Mouse (Mus musculus) embryo, embryonic 11 days (tissue): ENCODE data around the gene Tob2.
A peak's percentile ranks its signal among the peaks of the same experiment; 100 is the strongest.

Experiments used
- DNase-seq: peaks from one replicate; pipeline ENCODE4 v3.0.0-alpha.2; 2015

The Tob2 gene

DNA sequence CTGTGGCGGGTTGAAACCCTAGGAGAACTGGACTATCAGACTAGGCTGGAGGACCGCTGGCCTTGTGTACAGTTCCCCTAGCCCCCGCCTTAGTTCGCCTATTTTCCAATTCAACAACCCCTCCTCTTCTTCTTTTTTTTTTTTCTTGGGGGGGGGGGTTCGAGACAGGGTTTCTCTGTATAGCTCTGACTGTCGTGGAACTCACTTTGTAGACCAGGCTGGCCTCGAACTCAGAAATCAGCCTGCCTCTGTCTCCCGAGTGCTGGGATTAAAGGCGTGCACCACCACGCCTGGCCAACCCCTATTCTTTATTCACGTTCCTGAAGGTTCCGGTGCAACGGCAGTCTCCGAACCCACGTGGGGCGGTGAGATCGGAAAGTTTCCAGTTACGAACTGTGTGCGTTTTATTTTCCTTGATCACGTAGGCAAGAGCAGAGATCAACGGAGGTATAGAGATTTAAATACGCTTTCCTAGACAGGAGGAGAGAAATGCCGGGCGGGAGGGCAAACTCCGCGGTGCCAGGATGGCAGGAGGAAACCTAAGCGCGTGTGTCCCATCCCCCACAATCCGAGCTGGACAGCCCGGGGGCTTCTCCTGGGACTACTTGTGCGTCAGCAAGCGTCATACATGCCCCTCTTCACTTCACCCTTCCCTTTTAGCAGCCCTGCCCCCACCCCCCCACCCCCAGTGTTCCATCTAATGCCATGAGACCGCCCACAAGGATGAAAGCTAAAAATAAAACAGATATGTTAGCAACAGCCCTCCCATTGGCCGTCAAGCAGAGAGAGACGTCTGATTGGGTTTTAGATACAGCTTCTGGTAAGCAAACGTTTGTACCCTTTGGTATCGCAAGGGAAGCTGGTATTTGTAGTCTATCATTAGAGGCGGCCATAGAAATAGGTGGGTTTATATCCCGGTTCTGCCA, 997 bp upstream of the Tob2 start:
- peak; percentile 93 for DNase-seq

DNA sequence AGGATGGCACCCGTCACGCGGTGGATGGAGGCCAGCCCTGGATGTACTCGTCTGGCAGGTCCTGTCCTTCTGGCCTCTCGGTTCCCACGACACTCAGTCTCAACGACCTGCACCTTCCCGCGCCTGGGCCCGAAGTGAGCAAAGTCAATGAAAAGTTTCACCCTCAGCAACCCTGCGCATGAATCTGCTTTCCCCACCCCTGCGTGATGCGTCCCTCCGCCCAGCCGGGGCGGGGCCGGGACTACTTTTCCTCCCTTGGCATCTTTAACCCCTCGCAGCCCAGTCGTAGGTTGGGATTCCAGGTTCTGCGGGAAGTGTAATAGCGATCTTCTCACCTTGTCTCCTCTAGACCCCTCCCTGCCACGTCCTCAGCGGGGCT, 469 bp downstream of the Tob2 start:
- peak; percentile 94 for DNase-seq

DNA sequence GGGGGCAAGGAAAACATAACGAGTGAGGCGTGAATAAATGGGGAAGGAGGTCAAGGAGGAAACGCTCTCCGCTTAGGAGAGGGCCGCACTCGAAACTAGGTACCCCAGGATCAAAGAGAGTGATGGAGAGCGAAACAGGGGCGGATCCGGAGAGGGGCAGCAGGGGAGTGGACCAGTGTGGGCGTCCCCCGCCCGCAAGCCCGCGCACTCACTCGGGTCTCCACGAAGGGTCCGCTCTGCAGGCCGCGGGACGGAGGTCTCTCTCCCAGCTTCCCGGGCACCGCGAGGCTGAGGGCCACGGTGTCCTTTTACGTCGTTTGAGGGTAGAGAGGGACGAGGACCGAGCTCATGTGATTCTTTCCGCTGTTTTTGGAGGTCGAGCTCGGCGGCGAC, 876 bp downstream of the Tob2 start:
- DNase-seq: peak; percentile 63

DNA sequence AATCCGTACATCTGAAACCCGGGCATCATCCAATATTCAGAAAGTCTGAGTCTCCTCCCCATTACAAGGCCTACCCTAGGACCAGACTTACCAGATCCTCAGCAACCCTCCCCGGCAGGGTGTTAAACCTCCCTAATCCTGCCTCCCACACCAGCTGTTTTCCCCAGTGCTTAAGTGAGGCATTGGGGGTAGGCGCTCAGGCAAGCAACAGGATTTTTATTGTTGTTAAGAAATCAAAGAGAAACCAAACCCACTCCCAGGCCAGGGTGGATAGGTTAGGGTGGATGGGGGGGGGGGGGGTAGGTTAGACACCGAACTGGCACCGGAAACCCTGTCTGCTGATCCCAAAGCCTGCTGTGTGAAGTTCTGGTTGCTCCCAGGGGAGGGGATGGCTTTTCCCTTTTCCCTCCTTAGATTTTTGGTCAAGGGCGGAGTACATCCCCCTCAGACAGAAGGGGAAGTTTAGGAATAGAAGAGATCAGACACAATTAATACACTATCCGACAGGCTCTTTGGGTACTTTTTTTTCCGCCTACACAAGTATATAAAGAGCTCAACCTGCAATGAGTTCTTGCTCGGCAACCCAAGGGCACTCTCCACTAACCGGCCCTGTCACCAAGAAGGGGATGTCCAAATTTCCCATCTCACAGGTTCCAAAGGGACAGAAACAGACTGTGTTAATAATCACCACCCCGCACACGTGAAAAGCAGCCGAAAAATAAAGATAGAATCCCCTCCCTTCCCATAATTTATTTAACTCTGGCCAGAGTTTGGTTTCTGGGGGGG, 1.5 kb downstream of the Tob2 start:
- peak; percentile 29 for DNase-seq

DNA sequence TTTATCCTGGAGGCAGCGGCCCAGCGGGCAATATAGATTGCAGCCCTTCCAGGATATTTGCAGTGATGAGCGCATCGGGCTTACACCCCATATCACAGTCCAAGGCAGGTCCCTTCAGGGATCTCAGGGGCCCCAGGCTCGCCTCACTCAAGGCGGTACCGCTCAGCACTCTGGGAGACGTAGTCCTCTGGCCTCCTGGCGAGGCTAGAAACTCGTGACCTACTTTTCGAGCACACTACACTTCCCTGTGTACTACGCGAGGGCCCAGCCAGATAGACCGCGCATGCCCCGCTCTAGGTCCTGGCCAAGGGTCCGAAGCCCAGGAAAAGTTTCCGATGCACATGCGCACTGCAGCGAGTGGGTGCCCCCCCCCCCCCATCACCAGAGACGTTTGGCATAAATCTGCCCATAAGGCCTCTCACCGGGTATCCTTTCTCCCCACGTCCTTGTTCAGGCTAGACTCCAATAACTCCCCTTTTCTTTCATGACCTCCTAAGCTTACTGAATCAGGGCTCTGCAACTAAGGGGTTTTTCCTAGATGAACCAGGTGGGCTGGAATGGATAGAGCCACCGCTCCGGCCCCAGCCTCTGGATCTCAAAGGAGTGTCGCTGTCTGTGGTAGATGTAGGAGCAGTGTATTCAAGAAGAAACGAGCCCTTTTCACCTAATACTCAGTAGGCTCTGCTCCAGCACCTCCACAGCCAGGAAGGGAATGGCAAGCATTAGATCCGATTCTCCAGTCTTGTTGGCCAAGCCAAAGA, 2.4 kb downstream of the Tob2 start:
- peak; percentile 95 for DNase-seq

DNA sequence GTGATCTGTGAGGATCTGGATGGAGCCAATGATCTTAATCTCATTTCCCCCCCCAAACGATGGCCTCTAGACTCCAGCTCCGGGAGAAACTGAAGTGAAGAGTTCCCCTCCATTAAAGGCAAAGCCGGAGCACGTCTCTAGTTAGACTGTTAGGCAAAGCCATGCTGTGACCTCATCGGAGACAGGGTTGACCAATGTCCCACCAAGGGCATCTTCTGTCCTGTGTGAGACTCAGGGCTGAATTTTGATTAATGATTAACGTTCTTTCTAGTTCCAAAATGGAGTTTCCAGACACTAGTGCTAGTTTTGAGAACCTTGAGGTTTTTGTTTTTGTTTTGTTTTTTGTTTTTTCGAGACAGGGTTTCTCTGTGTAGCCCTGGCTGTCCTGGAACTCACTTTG, 5.5 kb downstream of the Tob2 start:
- DNase-seq: no peak

DNA sequence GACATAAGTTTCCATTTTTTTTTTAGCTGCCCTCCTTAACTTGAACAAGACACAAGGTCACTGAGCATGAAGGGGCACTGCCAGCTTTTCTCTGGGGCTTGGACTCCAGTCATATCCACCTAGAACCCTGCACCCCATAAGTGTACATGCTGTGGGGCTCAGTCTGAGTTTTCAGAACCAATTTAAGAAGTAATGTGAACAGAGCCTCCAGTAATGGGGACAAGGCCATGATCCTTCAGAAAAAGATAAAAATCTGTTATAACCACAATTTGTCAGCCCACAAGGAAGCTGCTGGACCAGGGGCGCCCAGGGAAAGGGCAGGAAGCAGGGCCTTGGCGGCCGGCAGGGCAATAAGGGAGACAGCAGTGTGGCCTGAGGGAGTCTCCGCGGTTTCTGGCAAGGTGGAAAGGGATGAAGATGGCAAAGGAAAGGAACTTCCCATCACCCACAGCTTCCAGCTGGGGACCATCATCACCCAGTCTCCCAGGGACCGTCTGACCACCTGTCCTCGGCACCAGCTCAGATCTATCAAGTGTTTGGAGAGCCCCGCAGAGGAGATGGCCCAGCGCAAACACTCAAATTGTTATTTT, 6.1 kb downstream of the Tob2 start:
- no peak for DNase-seq

DNA sequence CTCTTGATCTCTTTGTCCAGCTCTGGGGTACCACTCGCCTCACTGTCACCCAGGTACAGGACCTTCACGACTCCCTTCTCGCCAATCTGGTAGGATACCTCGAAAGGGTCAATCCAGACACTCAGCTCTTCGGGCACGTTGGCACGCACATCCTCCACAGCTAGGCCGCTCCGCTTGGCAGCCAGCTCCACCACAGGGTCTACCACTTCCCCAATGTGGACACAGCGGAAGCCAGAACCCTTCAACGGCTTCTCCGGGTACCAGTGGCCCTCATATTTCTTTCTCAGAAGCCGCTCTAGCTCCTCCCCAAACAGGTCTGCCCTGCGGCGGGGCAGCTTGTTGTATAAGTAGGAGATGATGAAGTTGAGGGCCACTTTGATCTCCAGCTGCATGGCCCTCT, 7.2 kb downstream of the Tob2 start:
- no peak for DNase-seq

DNA sequence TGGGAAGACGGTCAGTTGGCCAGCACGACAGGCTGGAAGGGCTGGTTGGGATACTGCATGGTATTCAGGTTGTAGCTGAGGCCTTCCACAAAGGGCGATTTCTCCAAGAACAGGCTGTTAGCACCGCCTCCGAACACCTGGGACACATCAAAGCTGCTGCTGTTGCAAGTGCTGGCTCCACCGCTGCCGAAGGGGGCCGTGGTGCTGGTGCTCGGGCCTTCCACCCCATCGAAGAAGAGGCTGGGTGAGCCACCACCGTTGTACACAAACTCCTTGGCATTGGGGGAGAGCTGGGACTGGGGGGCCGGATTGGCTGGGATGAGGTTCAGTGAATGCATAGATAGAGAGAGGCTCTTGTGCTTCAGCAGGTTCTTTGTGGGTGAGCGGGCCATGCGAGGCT, 7.9 kb downstream of the Tob2 start:
- DNase-seq: no peak

DNA sequence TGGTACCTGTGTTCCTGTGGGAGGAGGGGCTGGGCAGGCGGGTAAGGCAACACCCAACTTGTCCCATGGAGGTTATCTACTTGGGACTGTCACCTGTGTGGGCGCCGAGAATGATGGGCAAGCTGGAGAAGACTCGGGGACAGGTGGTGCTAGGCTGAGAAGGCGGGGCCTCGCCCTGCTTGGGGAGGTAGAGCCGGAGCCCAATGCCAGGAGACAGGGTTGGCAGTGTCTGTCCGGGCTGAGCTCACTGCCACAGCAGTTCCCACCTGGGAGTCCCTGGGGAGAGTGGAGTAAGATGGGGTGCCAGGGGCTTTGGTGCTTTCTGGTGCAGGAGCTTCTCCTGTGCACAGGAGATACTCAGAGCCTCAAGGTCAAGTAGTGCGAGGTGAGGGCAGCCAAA, 9.5 kb downstream of the Tob2 start:
- DNase-seq: no peak

DNA sequence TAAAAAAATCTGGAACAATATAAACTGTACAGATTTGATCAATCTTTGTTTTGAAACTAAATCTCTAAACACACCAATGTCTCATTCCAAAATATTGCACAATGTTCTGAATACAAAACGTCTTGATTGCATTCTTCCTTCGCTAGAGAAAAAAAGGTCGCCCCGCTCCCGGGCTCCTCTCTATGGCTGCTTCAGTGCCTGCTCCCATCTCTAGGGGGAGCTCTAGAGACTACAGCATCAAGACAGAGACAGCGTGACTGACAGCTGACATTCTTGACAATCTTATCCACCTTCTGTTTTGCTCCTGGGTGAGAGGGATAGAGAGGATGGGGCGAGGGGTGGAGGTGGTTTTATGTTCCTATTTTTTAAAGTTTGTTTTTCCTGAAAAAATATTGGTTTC, 10.3 kb downstream of the Tob2 start:
- peak; percentile 63 for DNase-seq

DNA sequence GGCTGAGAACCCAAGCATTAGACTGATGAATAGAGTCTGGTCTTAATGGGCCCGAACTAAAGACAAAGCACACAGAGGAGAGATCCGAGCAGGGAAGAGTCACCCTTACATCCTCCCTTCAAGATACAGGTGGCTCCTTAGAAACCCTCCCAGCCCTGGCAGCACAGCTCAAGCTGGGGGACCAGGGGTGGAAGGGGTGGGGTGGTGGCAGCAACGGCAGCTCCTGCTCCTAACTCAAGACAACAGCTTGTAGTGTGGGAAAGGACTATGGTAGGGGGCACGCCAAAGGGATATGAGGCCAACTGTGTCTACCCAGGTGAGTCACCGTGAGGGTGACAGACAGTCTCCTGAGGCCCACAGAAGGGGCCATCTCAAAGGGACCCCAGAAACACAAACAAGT, 10.7 kb downstream of the Tob2 start:
- no peak for DNase-seq

DNA sequence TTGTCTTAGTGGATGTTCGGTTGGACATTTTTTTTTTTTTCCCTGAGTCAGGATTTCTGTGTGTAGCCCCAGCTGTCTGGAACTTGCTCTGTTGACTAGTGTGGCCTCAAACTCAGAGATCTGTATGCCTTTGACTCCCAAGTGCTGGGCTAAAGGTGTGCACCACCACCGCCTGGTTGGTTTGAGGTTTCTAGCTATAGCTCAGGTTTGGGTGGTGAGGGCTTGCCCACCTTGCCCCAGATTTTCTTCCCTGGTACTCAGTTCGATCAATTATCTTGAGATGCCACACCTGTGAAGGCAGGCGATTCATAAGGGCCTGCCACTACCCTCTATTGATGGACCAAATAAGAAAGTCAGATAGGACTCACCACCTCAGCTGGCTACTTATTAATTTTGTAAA, 11.4 kb downstream of the Tob2 start:
- no peak for DNase-seq

DNA sequence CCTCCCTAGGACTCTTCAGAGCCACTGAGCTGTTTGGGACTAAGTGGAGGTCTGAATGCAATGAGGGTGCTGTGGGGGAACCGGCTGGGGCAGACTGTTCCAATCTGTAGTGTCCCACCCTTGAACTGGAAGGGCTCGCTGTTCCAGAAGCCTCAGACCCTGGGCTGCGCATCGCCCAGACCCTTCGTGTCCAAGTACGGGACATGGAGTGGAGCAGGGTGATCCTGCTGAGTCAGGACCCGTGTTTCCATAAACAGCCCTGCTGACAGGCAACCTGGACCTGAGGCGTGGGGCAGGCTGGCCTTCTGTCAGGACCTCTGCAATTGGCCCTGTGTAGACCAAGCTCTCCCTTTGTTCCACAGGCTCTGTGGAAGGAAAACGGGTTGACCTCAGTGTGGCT, 11.8 kb downstream of the Tob2 start:
- DNase-seq: no peak

DNA sequence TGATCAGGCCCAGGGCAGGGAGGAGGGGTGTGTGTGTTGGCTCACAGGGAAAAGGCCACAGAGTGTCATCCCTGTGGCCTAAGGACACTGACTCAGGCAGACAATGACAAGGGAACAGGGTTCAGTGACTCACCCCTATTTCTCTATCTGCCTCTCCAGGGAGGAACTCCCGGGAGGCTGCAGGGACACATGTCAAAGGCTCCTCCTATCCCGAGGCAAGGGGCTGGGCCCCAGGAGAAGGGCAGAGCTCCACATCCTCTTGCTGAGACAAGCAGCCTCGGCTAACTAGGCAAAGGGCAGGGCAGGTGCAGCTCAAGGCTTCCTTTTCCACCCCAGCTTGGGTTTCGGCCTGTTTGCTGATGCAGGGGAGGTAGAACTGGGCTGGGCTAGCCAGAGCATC, 12.9 kb downstream of the Tob2 start:
- DNase-seq: no peak

DNA sequence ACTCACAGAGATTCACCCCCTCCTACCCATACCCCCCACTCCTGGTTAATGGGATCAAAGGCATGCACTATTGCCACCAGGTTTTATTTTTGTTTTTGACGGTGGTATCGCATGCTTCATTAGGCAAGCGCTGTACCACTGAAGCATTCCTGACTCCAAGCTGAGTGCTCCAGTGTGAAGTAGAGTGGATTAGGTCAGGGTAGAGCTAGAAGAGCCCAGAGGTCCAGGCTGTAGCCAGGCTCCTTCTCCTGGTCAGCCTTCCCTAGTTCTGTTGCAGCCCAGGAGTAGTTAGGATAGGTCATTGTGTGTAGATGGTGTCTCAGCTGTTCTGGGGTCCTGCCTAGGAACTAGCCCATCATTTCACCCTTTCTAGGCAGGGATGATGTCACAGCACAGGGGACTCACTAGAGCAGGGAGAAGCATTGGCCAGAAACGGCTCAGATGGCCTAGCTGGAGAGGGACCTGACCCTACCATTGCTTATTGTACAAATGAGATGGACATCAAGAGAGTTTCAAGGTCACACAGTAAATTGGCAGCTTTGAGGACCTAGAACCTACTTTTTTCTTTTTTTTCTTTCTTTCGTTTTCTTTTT, 13.5 kb downstream of the Tob2 start:
- no peak for DNase-seq

DNA sequence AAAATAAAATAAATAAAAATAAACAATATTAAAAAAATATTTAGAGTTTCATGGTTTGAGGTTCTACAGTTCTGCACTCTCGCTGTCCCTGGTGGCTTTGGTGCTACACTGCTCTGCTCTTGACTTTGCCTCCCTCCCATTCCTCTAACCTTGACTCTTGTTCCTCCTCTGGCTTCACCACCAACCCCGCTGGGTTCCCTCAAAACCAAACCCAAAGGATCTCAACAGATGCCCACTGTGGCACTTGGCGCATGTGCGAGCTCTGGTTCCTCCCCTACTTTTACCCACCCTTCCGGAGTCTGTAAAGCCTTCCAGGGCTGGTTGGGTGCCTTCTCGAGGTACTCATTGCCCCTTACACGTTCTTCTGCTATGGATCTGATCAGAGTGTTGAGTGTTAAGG, 16.3 kb downstream of the Tob2 start:
- DNase-seq: no peak

DNA sequence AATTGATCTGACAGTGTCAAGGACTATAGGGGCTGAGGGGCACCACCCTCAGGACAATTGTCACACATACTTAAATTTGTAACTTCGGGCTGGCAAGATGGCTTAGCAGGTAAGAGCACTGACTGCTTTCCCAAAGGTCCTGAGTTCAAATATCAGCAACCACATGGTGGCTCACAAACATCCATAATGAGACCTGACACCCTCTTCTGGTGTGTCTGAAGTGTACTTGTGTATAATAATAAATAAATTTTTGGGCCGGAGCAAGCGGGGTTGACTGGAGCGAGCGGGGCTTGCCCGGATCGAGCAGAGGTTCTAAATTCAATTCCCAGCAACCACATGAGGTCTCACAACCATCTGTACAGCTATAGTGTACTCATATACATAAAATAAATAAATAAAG, 18.3 kb downstream of the Tob2 start:
- DNase-seq: no peak

DNA sequence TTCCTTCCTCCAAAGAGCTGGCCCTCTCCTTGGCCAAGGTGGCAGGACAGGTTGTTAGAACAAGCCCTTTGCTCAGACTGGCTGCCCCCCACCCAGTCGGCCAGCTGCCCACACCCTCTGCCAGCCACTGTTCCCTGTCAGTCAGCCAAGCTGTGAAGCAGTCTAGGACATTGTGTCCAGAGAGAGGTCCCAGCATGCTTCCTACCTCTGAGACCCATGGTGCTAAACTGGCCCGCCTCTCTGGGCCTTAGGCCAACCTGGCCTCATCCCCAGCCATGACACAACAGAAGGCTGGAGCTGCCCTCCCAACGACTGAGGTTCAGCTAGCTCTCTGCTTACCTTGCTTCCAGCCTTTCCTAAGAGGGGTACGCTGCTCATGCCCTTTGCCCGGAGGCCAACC, 19.0 kb downstream of the Tob2 start:
- no peak for DNase-seq

DNA sequence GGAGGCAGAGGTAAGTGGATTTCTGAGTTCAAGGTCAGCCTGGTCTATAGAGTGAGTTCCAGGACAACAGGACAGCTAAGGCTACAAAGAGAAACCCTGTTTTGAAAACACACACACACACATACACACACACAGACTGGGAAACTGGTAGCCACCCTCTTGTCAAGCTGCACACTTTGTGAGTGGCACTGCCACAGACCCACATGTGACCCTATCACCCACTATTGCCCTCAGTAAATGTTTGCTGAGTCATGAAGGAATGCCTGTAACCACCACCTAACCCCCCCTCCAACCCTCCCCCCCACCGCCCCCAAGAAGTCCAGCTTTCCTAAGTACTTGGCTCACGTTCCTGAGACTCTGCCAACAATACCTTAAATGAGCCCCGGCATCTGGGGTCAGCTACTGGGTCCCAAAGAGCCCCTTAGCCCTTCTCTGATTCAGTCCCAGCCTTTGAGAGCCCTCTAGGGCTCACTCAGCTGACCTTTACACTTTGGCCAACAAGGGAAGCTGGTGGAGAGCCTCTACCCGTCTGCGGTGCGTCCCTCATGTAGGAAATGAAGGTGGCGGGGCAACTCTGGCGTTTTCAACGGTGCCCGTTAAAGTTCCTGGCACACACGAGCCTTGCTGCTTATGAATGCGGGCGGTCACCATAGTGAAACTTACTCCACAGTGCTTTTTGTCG, 19.9 kb downstream of the Tob2 start:
- DNase-seq: no peak

DNA sequence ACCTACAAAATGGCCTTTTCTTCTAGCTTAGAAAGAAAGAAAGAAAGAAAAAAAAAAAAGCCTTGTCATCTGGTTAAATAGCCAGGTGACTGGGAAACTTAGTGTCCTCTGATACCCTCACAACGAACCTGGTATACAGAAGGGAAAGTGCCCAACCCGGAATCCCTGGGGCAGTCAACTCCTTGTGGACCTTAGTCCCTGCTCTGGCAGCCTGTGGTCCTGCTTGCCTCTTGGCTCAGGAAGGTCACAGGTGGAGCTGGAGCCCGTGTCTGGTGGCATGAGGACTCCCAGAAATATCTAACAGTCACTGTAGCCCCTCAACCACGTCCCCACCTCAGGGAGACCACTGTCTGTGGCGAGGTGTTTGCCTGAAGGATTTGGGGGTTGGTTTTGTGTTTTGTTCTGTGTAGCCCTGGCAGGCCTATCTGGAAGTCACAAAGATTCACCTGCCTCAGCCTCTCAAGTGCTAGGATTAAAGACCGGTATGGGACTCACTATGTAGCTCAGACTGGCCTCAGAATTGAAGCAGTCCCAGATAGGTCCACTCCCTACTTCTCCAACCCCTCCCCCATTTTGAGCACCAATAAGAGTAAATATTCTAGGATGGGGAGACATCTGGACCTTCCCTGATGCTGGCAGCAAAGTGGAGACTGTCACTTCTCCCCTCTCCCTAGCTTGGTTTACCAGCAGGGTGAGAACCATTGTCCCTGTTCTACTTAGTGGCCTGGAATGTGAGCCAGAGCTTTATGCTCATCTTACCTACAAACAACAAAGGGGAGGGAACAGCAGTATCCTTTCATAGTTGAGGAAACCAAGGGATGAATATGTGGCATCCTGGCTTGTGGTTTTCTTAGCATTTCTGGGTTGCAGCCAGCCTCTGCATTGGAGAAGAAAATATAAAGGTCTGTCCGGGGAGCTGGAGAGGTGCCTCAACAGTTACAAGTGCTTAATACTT, 21.4 kb downstream of the Tob2 start:
- DNase-seq: no peak
